Mouse (Mus musculus): Measurements from ENCODE around the gene Ptprm. TPM values are rescaled to one million over a fixed set of nuclear protein-coding genes. Genes with fewer than 3 reads are reported as not detected.

The Ptprm gene
- polyA plus RNA-seq, 1 experiment from 2014 or later, result 12.6 TPM

GRCm38 (mm10) chr17:67264716-67265115 lies 89.5 kb downstream of the Ptprm start:
- peaks cover 9% of the 10 kb centered on the region; the same call in 1 of the 2 replicates for H3K4me1 ChIP-seq
- no peaks in the 10 kb centered on the region for H3K36me3 ChIP-seq
- H3K9me3 ChIP-seq, result no peaks in the 10 kb centered on the region
- no peak for DNase-seq (ENCODE audit: low spot score)
- no peak overlapping the region for H3K4me3 ChIP-seq
- no peaks in the 10 kb centered on the region for H3K27me3 ChIP-seq (ENCODE audit: insufficient read depth, poor library complexity, severe bottlenecking)
- WGBS, result 80% methylated on average over 6 of the region's 6 CpGs
- no peak overlapping the region for H3K27ac ChIP-seq

GRCm38 (mm10) chr17:67263024-67263423 lies 91.2 kb downstream of the Ptprm start:
- 65% methylated on average over 1 of the region's 1 CpGs for WGBS
- H3K27me3 ChIP-seq (ENCODE audit: insufficient read depth, poor library complexity, severe bottlenecking), result no peaks in the 10 kb centered on the region
- peaks cover 9% of the 10 kb centered on the region; the same call in 1 of the 2 replicates for H3K4me1 ChIP-seq
- no peak for DNase-seq (ENCODE audit: low spot score)
- no peak overlapping the region for H3K27ac ChIP-seq
- H3K9me3 ChIP-seq, result no peaks in the 10 kb centered on the region
- H3K4me3 ChIP-seq, result no peak overlapping the region
- H3K36me3 ChIP-seq, result 0 out of 2 replicates have a peak, but pooled peaks cover 2% of the 10 kb centered on the region

GRCm38 (mm10) chr17:67260016-67260415 lies 94.2 kb downstream of the Ptprm start:
- WGBS, result 83% methylated on average over 4 of the region's 4 CpGs
- no peaks in the 10 kb centered on the region for H3K9me3 ChIP-seq
- no peak for DNase-seq (ENCODE audit: low spot score)
- H3K4me1 ChIP-seq, result peaks cover 9% of the 10 kb centered on the region; the same call in 1 of the 2 replicates
- H3K27ac ChIP-seq, result no peak overlapping the region
- no peak overlapping the region for H3K4me3 ChIP-seq
- H3K27me3 ChIP-seq (ENCODE audit: insufficient read depth, poor library complexity, severe bottlenecking), result no peaks in the 10 kb centered on the region
- 0 out of 2 replicates have a peak, but pooled peaks cover 2% of the 10 kb centered on the region for H3K36me3 ChIP-seq

DNA sequence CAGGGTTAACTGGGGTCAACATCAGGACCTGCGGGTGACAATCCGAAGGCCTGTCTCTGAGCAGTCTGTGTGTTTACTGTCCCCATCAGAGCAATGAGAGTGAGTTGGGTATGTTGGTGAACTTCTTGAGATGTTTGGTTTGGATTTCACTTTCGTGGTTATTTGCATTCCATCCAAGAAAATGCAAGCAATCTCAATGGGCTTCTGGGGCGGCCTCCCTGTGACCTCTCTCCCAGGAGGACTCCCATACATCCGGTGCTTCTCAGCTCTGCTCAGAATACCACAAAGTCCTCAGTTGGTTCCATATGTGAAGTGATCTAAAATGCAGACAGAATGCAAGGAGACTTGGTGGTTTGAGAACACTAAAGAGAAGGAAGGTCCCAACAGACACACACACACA lies 96.5 kb downstream of the Ptprm start:
- Histone ChIP-seq H3K4me1 (peaks cover 7% of the 10 kb centered on the region; the same call in 1 of the 2 replicates), H3K27me3 (ENCODE audit: insufficient read depth, poor library complexity, severe bottlenecking) (no peaks in the 10 kb centered on the region), H3K36me3 (0 out of 2 replicates have a peak, but pooled peaks cover 2% of the 10 kb centered on the region), H3K9me3 (no peaks in the 10 kb centered on the region), H3K27ac (no peak overlapping the region), H3K4me3 (no peak overlapping the region)
- DNase-seq (ENCODE audit: low spot score), result no peak
- WGBS, result 77% methylated on average over 5 of the region's 5 CpGs

- no peak overlapping the region for H3K4me3 ChIP-seq
- H3K9me3 ChIP-seq, result no peaks in the 10 kb centered on the region
- H3K27me3 ChIP-seq (ENCODE audit: insufficient read depth, poor library complexity, severe bottlenecking), result no peaks in the 10 kb centered on the region
- no peak overlapping the region for H3K27ac ChIP-seq
- DNase-seq (ENCODE audit: low spot score), result no peak
- no peaks in the 10 kb centered on the region for H3K4me1 ChIP-seq
- 0 out of 2 replicates have a peak, but pooled peaks cover 2% of the 10 kb centered on the region for H3K36me3 ChIP-seq
- WGBS, result 72% methylated on average over 6 of the region's 6 CpGs
Observed at GRCm38 (mm10) chr17:67256171-67256570, 98.1 kb downstream of the Ptprm start.

DNA sequence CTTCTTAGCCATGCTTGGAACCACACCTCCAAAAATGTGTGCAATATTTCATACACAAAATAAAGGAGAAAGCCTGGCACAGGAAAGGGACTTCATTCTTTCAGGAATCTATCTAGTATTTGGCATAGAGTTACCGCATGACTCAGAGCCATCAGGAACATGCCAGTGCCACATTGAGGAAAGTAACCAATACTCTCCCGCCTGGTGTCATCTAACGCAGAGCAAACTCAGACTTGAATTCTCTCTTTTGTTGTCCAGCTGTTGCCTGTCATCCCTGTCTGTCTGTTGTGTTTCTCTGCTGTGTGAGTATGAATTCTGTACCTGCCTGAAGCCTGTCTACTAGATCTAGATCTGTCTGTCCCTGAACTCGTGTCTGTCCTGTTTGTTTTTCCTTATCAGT lies 100.8 kb downstream of the Ptprm start:
- no peaks in the 10 kb centered on the region for H3K4me1 ChIP-seq
- no peak overlapping the region for H3K27ac ChIP-seq
- 65% methylated on average over 4 of the region's 4 CpGs for WGBS
- no peak overlapping the region for H3K4me3 ChIP-seq
- no peak for DNase-seq (ENCODE audit: low spot score)
- no peaks in the 10 kb centered on the region for H3K27me3 ChIP-seq (ENCODE audit: insufficient read depth, poor library complexity, severe bottlenecking)
- H3K36me3 ChIP-seq, result 0 out of 2 replicates have a peak, but pooled peaks cover 2% of the 10 kb centered on the region
- no peaks in the 10 kb centered on the region for H3K9me3 ChIP-seq

DNA sequence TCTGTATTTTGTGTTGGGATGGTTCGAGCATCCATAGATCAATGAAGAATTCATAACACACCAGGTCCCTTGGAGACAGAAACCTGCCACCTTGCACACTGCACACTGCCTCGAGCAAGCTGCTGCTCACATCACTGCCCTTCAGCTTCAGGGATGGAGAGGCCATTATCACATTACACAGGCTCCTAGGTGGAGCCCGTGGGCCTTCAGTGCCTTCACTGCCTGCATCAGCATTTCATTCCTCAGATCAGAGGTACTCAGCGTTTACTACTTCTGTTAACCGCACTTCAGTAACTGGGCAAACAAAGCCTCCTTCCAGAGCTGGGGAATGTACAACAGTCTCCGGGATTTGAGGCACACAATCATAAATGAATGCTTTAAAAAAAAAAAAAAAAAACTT lies 101.3 kb downstream of the Ptprm start:
- no peak overlapping the region for H3K4me3 ChIP-seq
- H3K36me3 ChIP-seq, result no peaks in the 10 kb centered on the region
- 69% methylated on average over 6 of the region's 6 CpGs for WGBS
- no peak for DNase-seq (ENCODE audit: low spot score)
- H3K9me3 ChIP-seq, result no peaks in the 10 kb centered on the region
- H3K27me3 ChIP-seq (ENCODE audit: insufficient read depth, poor library complexity, severe bottlenecking), result no peaks in the 10 kb centered on the region
- no peak overlapping the region for H3K27ac ChIP-seq
- no peaks in the 10 kb centered on the region for H3K4me1 ChIP-seq

DNA sequence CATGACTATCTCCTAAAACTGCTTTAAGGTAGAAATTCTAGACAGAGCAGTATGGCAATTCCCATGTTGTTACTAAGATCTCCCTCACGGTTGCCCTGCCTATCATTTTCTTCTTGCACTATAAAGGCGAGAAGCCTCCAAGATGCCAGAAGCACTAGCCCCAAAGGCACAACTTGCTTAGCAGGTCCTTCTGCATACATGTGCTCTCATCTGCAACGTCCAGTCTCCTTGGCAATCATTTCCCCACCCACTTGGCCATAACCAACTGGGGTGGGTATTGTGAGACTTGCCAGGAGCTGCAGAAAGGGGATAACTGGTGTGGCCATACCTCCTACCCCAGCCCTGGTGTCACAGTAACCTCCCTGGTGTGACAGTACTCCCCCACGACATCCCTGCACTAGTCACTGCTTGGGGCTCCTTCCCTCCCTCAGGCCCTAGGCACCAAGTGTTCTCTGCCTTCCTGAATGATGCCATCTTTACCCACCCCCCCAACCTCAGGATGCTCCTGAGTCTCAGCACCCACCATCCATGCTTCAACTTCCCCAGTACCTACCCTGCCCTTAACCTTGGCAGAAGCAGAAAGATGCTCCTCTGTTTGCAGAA lies 108.9 kb downstream of the Ptprm start:
- WGBS, result 73% methylated on average over 4 of the region's 4 CpGs
- Histone ChIP-seq H3K36me3 (no peaks in the 10 kb centered on the region), H3K27ac (no peak overlapping the region), H3K9me3 (no peaks in the 10 kb centered on the region), H3K27me3 (ENCODE audit: insufficient read depth, poor library complexity, severe bottlenecking) (no peaks in the 10 kb centered on the region), H3K4me1 (peaks cover 8% of the 10 kb centered on the region), H3K4me3 (no peak overlapping the region)
- no peak for DNase-seq (ENCODE audit: low spot score)

GRCm38 (mm10) chr17:67242774-67243495 lies 111.3 kb downstream of the Ptprm start:
- Histone ChIP-seq H3K36me3 (no peaks in the 10 kb centered on the region), H3K4me3 (no peak overlapping the region), H3K27me3 (ENCODE audit: insufficient read depth, poor library complexity, severe bottlenecking) (no peaks in the 10 kb centered on the region), H3K27ac (no peak overlapping the region), H3K4me1 (peaks cover 8% of the 10 kb centered on the region), H3K9me3 (no peaks in the 10 kb centered on the region)
- DNase-seq (ENCODE audit: low spot score), result no peak
- WGBS, result 75% methylated on average over 12 of the region's 12 CpGs

- 75% methylated on average over 10 of the region's 10 CpGs for WGBS
- no peaks in the 10 kb centered on the region for H3K36me3 ChIP-seq
Observed at GRCm38 (mm10) chr17:67241951-67242773, 112.1 kb downstream of the Ptprm start.

GRCm38 (mm10) chr17:67238866-67239265 lies 115.4 kb downstream of the Ptprm start:
- H3K27ac ChIP-seq, result no peak overlapping the region
- H3K36me3 ChIP-seq, result no peaks in the 10 kb centered on the region
- no peak for DNase-seq (ENCODE audit: low spot score)
- no peak overlapping the region for H3K4me3 ChIP-seq
- no peaks in the 10 kb centered on the region for H3K9me3 ChIP-seq
- 85% methylated on average over 7 of the region's 7 CpGs for WGBS
- H3K27me3 ChIP-seq (ENCODE audit: insufficient read depth, poor library complexity, severe bottlenecking), result no peaks in the 10 kb centered on the region
- no peaks in the 10 kb centered on the region for H3K4me1 ChIP-seq

More at GRCm38 (mm10) chr17:67241951-67242773, 112.1 kb downstream of the Ptprm start:
- Histone ChIP-seq H3K27ac (no peak overlapping the region), H3K4me3 (no peak overlapping the region), H3K9me3 (no peaks in the 10 kb centered on the region), H3K4me1 (peaks cover 8% of the 10 kb centered on the region), H3K27me3 (ENCODE audit: insufficient read depth, poor library complexity, severe bottlenecking) (no peaks in the 10 kb centered on the region)
- no peak for DNase-seq (ENCODE audit: low spot score)

DNA sequence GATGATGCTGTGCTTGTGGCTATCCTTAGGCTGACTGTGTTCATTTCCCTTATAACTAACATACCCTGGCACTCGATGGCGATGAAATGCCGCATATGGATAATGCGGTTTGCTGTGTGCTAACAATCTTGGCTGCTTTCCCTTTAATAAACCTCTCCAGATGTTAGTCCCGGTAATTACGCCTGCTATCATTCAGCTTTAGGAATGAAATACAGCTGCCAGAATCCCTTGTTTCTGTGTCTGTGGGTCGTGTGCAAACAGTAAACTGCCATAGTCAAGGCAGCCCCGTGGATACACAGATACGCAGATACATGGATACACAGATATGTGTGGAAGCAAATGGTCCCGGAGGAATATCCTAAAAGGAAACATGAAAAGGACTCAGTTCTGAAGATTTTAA lies 116.8 kb downstream of the Ptprm start:
- Histone ChIP-seq H3K9me3 (no peaks in the 10 kb centered on the region), H3K36me3 (no peaks in the 10 kb centered on the region), H3K4me3 (no peak overlapping the region), H3K27ac (no peak overlapping the region), H3K4me1 (no peaks in the 10 kb centered on the region), H3K27me3 (ENCODE audit: insufficient read depth, poor library complexity, severe bottlenecking) (no peaks in the 10 kb centered on the region)
- 87% methylated on average over 10 of the region's 10 CpGs for WGBS
- no peak for DNase-seq (ENCODE audit: low spot score)

DNA sequence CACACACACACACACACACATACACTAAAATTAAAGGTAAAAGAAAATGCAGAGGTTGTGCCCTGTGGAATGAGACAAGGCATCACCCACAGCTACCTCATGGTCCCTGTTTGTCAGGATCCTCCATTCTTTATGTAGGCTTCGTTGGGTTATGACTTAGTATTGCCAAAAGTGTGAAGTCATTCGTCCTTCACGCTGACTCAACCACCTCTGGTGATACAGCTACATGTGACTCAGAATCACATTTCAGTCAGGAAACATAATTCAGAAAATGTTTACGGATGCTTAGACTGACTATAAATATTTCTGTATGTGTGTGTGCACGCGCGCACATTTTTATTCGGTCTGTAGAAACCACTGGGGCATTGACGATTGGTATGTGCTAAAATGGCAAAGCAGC lies 121.2 kb downstream of the Ptprm start:
- no peak for DNase-seq (ENCODE audit: low spot score)
- H3K4me1 ChIP-seq, result no peaks in the 10 kb centered on the region
- H3K27ac ChIP-seq, result no peak overlapping the region
- H3K4me3 ChIP-seq, result no peak overlapping the region
- 92% methylated on average over 9 of the region's 9 CpGs for WGBS
- H3K27me3 ChIP-seq (ENCODE audit: insufficient read depth, poor library complexity, severe bottlenecking), result no peaks in the 10 kb centered on the region
- no peaks in the 10 kb centered on the region for H3K9me3 ChIP-seq
- no peaks in the 10 kb centered on the region for H3K36me3 ChIP-seq
